Mouse (Mus musculus) MEL-GATA-1-ER (cell line): ENCODE measurements around the gene Nrarp.

ENCODE experiments used
- DNase-seq: peaks from one replicate; pipeline ENCODE4 v3.0.0-alpha.2; 2012; ENCODE audit warnings: low read depth; ENCODE audit errors: extremely low read depth

Nrarp gene

GRCm38 (mm10) chr2:25180478-25180903, at the start of gene Nrarp:
Gene Nrarp (plus strand): TSS chr2:25180758.
- peak; percentile 81 for DNase-seq

GRCm38 (mm10) chr2:25131601-25132000, 49.0 kb upstream of the Nrarp start:
- no peak for DNase-seq

GRCm38 (mm10) chr2:25137832-25138231, 42.7 kb upstream of the Nrarp start:
- peak; percentile 31 for DNase-seq

- no peak for DNase-seq
Measured at GRCm38 (mm10) chr2:25141185-25141584, 39.4 kb upstream of the Nrarp start.

GRCm38 (mm10) chr2:25141921-25142320, 38.6 kb upstream of the Nrarp start:
- DNase-seq: no peak

- DNase-seq: no peak
Measured at GRCm38 (mm10) chr2:25145346-25145745, 35.2 kb upstream of the Nrarp start.

GRCm38 (mm10) chr2:25147398-25147797, 33.2 kb upstream of the Nrarp start:
- DNase-seq: no peak

- DNase-seq: no peak
Measured at GRCm38 (mm10) chr2:25147892-25148291, 32.7 kb upstream of the Nrarp start.

GRCm38 (mm10) chr2:25149643-25150042, 30.9 kb upstream of the Nrarp start:
- no peak for DNase-seq

- no peak for DNase-seq
Measured at GRCm38 (mm10) chr2:25151280-25151956, 29.1 kb upstream of the Nrarp start.

GRCm38 (mm10) chr2:25156177-25156576, 24.4 kb upstream of the Nrarp start:
- no peak for DNase-seq

- no peak for DNase-seq
Measured at GRCm38 (mm10) chr2:25156990-25157389, 23.6 kb upstream of the Nrarp start.

GRCm38 (mm10) chr2:25157655-25158054, 22.9 kb upstream of the Nrarp start:
- DNase-seq: peak; percentile 69

- DNase-seq: no peak
Measured at GRCm38 (mm10) chr2:25167481-25167880, 13.1 kb upstream of the Nrarp start.

GRCm38 (mm10) chr2:25167919-25168664, 12.5 kb upstream of the Nrarp start:
- no peak for DNase-seq

- DNase-seq: no peak
Measured at GRCm38 (mm10) chr2:25168665-25168978, 11.9 kb upstream of the Nrarp start.

- no peak for DNase-seq
Measured at GRCm38 (mm10) chr2:25169778-25170177, 10.8 kb upstream of the Nrarp start.

- no peak for DNase-seq
Measured at GRCm38 (mm10) chr2:25170326-25171100, 10.0 kb upstream of the Nrarp start.

GRCm38 (mm10) chr2:25171101-25171768, 9.3 kb upstream of the Nrarp start:
- DNase-seq: no peak

- no peak for DNase-seq
Measured at GRCm38 (mm10) chr2:25171769-25172153, 8.8 kb upstream of the Nrarp start.

GRCm38 (mm10) chr2:25172629-25173028, 7.9 kb upstream of the Nrarp start:
- no peak for DNase-seq

- no peak for DNase-seq
Measured at GRCm38 (mm10) chr2:25173821-25174220, 6.7 kb upstream of the Nrarp start.
